Mouse (Mus musculus): ENCODE measurements at regions not wholly inside any gene's neighbourhood (a gene's known extent, or its start where the extent isn't known, plus 50 kb on each side); places are given as distances from the start of the nearest gene placed in this dataset.

DNA sequence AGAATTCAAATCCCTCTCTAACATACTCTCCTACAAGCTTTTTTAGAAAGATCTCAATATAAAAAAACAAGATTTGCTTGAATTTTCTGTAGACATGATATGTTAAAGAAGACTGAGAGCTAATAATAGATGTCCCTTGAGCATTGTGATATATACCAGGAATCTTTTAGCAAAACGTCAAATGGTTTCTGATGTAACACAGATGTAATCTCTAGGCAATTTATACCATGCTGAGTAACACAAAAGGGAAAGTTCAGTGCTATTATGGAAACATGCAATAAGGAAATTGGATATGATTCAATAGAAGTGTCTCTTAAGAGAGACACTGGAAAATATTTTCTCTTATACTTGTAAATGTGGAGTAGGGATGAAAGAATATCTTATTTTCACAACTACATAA is 434.8 kb upstream of the Fsip2 start:
- 21% methylated on average over 1 of the region's 1 CpGs for WGBS

GRCm38 (mm10) chr2:82515165-82515564 is 428.3 kb upstream of the Fsip2 start:
- no peaks in the 10 kb centered on the region for H3K9me3 ChIP-seq (ENCODE audit: low read length)
- H3K27ac ChIP-seq: no peak overlapping the region
- no peaks in the 10 kb centered on the region for H3K27me3 ChIP-seq (ENCODE audit: insufficient read depth, low read length)
- 55% methylated on average over 3 of the region's 3 CpGs for WGBS
- H3K4me2 ChIP-seq (ENCODE audit: low read depth, low read length): no peak overlapping the region
- no peak for TF ChIP-seq CTCF (IDR thresholded peaks at IDR 0.05; ENCODE audit: low read depth)
- H3K4me1 ChIP-seq (ENCODE audit: insufficient read depth, low read length): no peaks in the 10 kb centered on the region
- ATAC-seq: peak; percentile 32; the same call in 1 of the 2 replicates
- no peak overlapping the region for H3K9ac ChIP-seq (replicated peaks; ENCODE audit: low read length)
- peak; percentile 15 for DNase-seq (ENCODE audit: low spot score)
- no peaks in the 10 kb centered on the region for H3K36me3 ChIP-seq (ENCODE audit: insufficient read depth, low read length)
- H3K4me3 ChIP-seq (ENCODE audit: low read length): no peak overlapping the region

More for the DNA sequence above, 434.8 kb upstream of the Fsip2 start:
- ATAC-seq (no peak), DNase-seq (ENCODE audit: low spot score) (no peak)
- no peak overlapping the region for H3K4me2 ChIP-seq (ENCODE audit: low read depth, low read length)
- H3K9me3 ChIP-seq (ENCODE audit: low read length): no peaks in the 10 kb centered on the region
- TF ChIP-seq CTCF (IDR thresholded peaks at IDR 0.05; ENCODE audit: low read depth): no peak
- H3K27me3 ChIP-seq (ENCODE audit: insufficient read depth, low read length): no peaks in the 10 kb centered on the region
- no peaks in the 10 kb centered on the region for H3K4me1 ChIP-seq (ENCODE audit: insufficient read depth, low read length)
- H3K4me3 ChIP-seq (ENCODE audit: low read length): no peak overlapping the region
- no peaks in the 10 kb centered on the region for H3K36me3 ChIP-seq (ENCODE audit: insufficient read depth, low read length)
- H3K9ac ChIP-seq (replicated peaks; ENCODE audit: low read length): no peak overlapping the region
- no peak overlapping the region for H3K27ac ChIP-seq

GRCm38 (mm10) chr2:82519951-82520350 is 423.5 kb upstream of the Fsip2 start:
- Histone ChIP-seq H3K4me3 (ENCODE audit: low read length) (no peak overlapping the region), H3K27me3 (ENCODE audit: insufficient read depth, low read length) (no peaks in the 10 kb centered on the region), H3K9ac (replicated peaks; ENCODE audit: low read length) (no peak overlapping the region), H3K9me3 (ENCODE audit: low read length) (no peaks in the 10 kb centered on the region), H3K27ac (no peak overlapping the region), H3K4me2 (ENCODE audit: low read depth, low read length) (no peak overlapping the region), H3K36me3 (ENCODE audit: insufficient read depth, low read length) (no peaks in the 10 kb centered on the region), H3K4me1 (ENCODE audit: insufficient read depth, low read length) (no peaks in the 10 kb centered on the region)
- WGBS: 72% methylated on average over 3 of the region's 3 CpGs
- DNase-seq (ENCODE audit: low spot score) (no peak), ATAC-seq (no peak)
- no peak for TF ChIP-seq CTCF (IDR thresholded peaks at IDR 0.05; ENCODE audit: low read depth)

DNA sequence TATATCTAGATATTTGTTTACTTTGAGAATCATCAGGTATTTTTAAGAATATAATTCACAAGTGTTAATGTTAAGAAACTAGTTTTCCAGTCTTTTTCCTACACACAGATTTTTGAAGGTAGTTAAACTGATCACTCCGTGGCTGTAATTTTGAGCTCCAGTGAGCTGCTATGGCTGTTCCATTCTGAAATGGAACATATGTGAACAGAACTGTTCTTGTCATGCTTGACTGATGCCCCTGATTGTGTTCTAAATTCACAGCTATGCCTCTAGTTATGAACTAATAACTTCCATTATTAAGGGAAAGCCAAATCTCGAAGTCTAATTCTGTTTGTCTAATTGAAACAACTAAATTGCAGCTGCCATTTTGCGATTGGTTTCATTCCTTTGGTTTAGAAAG is 404.5 kb upstream of the Fsip2 start:
- Histone ChIP-seq H3K36me3 (ENCODE audit: insufficient read depth, low read length) (no peaks in the 10 kb centered on the region), H3K27ac (no peak overlapping the region), H3K4me1 (ENCODE audit: insufficient read depth, low read length) (no peaks in the 10 kb centered on the region), H3K9me3 (ENCODE audit: low read length) (no peaks in the 10 kb centered on the region), H3K9ac (replicated peaks; ENCODE audit: low read length) (no peak overlapping the region), H3K4me2 (ENCODE audit: low read depth, low read length) (no peak overlapping the region), H3K4me3 (ENCODE audit: low read length) (no peak overlapping the region), H3K27me3 (ENCODE audit: insufficient read depth, low read length) (no peaks in the 10 kb centered on the region)
- TF ChIP-seq CTCF (IDR thresholded peaks at IDR 0.05; ENCODE audit: low read depth): no peak
- WGBS: 61% methylated on average over 3 of the region's 3 CpGs
- peak; percentile 4 for DNase-seq (ENCODE audit: low spot score)
- ATAC-seq: no peak

DNA sequence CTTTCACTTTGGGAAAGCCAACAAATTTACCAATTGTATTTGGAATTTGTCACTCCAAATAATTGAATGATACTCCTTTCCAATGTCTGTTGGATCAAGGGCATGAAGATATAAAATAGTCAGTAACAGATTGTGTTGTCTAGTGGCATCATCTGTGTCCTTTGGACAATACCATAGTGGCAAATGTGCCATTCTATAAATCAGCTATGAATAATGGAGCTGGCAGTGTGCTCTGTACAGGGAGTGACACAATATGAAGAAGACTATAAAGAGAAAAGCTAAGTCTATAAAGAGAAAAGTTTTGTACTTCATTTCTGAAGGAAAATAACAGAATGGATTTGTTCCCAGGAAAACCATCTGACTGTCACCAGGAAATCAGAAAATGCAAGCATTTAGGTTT is 402.8 kb upstream of the Fsip2 start:
- H3K4me2 ChIP-seq (ENCODE audit: low read depth, low read length): no peak overlapping the region
- TF ChIP-seq CTCF (IDR thresholded peaks at IDR 0.05; ENCODE audit: low read depth): no peak
- H3K36me3 ChIP-seq (ENCODE audit: insufficient read depth, low read length): no peaks in the 10 kb centered on the region
- no peaks in the 10 kb centered on the region for H3K4me1 ChIP-seq (ENCODE audit: insufficient read depth, low read length)
- ATAC-seq (no peak), DNase-seq (ENCODE audit: low spot score) (no peak)
- H3K27me3 ChIP-seq (ENCODE audit: insufficient read depth, low read length): no peaks in the 10 kb centered on the region
- no peak overlapping the region for H3K27ac ChIP-seq
- no peak overlapping the region for H3K4me3 ChIP-seq (ENCODE audit: low read length)
- H3K9ac ChIP-seq (replicated peaks; ENCODE audit: low read length): no peak overlapping the region
- H3K9me3 ChIP-seq (ENCODE audit: low read length): no peaks in the 10 kb centered on the region

DNA sequence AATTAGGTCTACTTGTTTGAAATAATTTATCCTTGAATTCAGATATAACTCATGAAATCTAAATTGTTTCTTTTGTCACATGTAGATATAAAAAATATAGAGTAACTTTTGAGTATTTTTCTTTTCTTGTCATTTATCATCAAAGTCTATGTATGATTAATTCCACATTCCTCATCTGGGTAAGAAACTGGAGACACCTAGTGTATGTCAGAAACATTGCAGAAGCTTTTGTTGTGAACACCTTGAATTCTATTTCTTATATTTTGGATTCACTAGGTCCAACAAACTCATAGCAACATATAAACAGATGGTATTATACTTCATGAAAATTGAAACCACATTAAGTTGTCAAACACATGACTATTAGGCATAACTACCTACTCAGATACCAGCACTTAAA is 373.1 kb upstream of the Fsip2 start:
- Histone ChIP-seq H3K4me3 (ENCODE audit: low read length) (no peak overlapping the region), H3K4me2 (ENCODE audit: low read depth, low read length) (no peak overlapping the region), H3K9me3 (ENCODE audit: low read length) (no peaks in the 10 kb centered on the region), H3K9ac (replicated peaks; ENCODE audit: low read length) (no peak overlapping the region), H3K27ac (no peak overlapping the region), H3K27me3 (ENCODE audit: insufficient read depth, low read length) (no peaks in the 10 kb centered on the region), H3K4me1 (ENCODE audit: insufficient read depth, low read length) (no peaks in the 10 kb centered on the region), H3K36me3 (ENCODE audit: insufficient read depth, low read length) (no peaks in the 10 kb centered on the region)
- DNase-seq (ENCODE audit: low spot score) (peak; percentile 13), ATAC-seq (no peak)
- peak; percentile 38 for TF ChIP-seq CTCF (IDR thresholded peaks at IDR 0.05; ENCODE audit: low read depth)

DNA sequence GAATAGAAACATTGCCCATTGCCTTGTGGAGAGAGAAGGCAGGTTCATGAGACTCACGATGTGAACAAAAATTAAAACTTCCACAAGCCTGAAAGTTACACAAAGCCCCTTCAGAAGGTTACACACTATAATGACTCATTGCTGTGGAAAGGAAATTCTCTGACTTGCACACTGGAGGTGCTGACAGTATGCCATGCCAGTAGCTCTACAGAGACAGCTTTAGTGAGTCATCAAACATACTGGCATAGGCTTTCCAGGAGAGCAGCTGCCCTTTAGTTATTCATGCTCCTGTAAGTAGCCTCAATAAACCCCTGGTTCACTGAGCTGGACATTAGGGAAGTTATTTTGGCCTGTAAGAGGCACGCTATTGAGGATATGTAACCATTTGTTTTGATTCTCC is 371.3 kb upstream of the Fsip2 start:
- Histone ChIP-seq H3K9me3 (ENCODE audit: low read length) (no peaks in the 10 kb centered on the region), H3K4me2 (ENCODE audit: low read depth, low read length) (no peak overlapping the region), H3K4me3 (ENCODE audit: low read length) (no peak overlapping the region), H3K27me3 (ENCODE audit: insufficient read depth, low read length) (no peaks in the 10 kb centered on the region), H3K27ac (no peak overlapping the region), H3K4me1 (ENCODE audit: insufficient read depth, low read length) (no peaks in the 10 kb centered on the region), H3K36me3 (ENCODE audit: insufficient read depth, low read length) (no peaks in the 10 kb centered on the region), H3K9ac (replicated peaks; ENCODE audit: low read length) (no peak overlapping the region)
- no peak for TF ChIP-seq CTCF (IDR thresholded peaks at IDR 0.05; ENCODE audit: low read depth)
- ATAC-seq: peak; percentile 47; the same call in 1 of the 2 replicates
- 78% methylated on average over 2 of the region's 2 CpGs for WGBS
- peak; percentile 28 for DNase-seq (ENCODE audit: low spot score)

Measured in hindbrain, postnatal 0 days (tissue).